Mouse (Mus musculus) lung, adult 2 months (tissue): ENCODE measurements at regions not wholly inside any gene's neighbourhood (a gene's known extent, or its start where the extent isn't known, plus 50 kb on each side); places are given as distances from the start of the nearest gene placed in this dataset.

Experiments used
- CTCF ChIP-seq: fragments of 200-500 bp; IDR thresholded peaks from 2 replicates; pipeline ENCODE4 v1.5.1; 2011; ENCODE audit warnings: mild to moderate bottlenecking, low read length, control low read depth; ENCODE audit not compliant: insufficient read depth
- POLR2A ChIP-seq: fragments of 200-500 bp; IDR thresholded peaks from 2 replicates; pipeline ENCODE4 v1.6.1; 2011; ENCODE audit warnings: low read depth, mild to moderate bottlenecking, control low read depth, low read length, borderline replicate concordance; ENCODE audit errors: extremely low read depth

DNA sequence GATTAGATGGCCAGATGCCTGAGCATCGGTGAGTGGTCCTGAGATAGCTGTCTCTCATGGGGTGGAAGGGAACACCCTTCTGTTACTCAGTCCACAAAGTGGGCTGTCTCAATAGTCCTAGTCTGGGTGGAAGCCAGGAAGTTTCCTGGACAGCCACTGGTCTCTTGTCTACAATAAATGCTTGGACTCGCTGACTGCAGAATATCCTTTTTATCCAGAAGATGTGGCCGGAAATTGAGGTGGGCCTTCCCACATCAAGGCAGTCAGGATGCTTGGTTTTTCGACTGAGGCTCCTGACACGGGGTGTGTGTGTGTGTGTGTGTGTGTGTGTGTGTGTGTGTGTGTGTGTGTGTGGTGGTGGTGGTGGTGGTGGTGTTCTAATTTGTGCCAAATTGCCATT is 91.0 kb downstream of the Cpn2 start:
- no peak for TF ChIP-seq POLR2A
- no peak for TF ChIP-seq CTCF
